Mouse (Mus musculus): ENCODE measurements around the gene Furin. TPM values are rescaled to one million over a fixed set of nuclear protein-coding genes. Genes with fewer than 3 reads are reported as not detected.

The Furin gene
- polyA plus RNA-seq, 1 experiment: 35.7 TPM

GRCm38 (mm10) chr7:80386235-80386930, 18.9 kb downstream of the Furin start:
- Histone ChIP-seq H3K4me1 (ENCODE audit: control insufficient read depth, insufficient read depth, insufficient read length) (no peaks in the 10 kb centered on the region; the same call in 1 of the 2 replicates), H3K4me3 (ENCODE audit: extremely low read depth, insufficient read depth, insufficient read length) (peak overlapping the region; percentile 56; the same call in 1 of the 2 replicates), H3K36me3 (ENCODE audit: control insufficient read depth, insufficient read depth, low read length) (peaks cover 17% of the 10 kb centered on the region), H3K27me3 (ENCODE audit: control insufficient read depth, insufficient read depth, low read length) (no peaks in the 10 kb centered on the region), H3K27ac (ENCODE audit: insufficient read depth, low read length) (peak overlapping the region; percentile 88)
- DNase-seq (ENCODE audit: low read depth in 1 of 2, low spot score in 2 of 2): peak; percentile 72 to 87
- TF ChIP-seq POLR2A (IDR thresholded peaks at IDR 0.05; ENCODE audit: low read depth, low read length) (no peak; the same call in 1 of the 2 replicates), CTCF (IDR thresholded peaks at IDR 0.05; ENCODE audit: extremely low read depth, insufficient read depth, insufficient read length, insufficient replicate concordance) (peak; percentile 97)
- 2% methylated on average over 18 of the region's 18 CpGs for WGBS

GRCm38 (mm10) chr7:80382919-80383318, 22.3 kb downstream of the Furin start:
- H3K27me3 ChIP-seq (ENCODE audit: control insufficient read depth, insufficient read depth, low read length): no peaks in the 10 kb centered on the region
- H3K4me1 ChIP-seq (ENCODE audit: control insufficient read depth, insufficient read depth, insufficient read length): no peaks in the 10 kb centered on the region; the same call in 1 of the 2 replicates
- H3K27ac ChIP-seq (ENCODE audit: insufficient read depth, low read length): no peak overlapping the region
- WGBS: 86% methylated on average over 11 of the region's 11 CpGs
- TF ChIP-seq POLR2A (IDR thresholded peaks at IDR 0.05; ENCODE audit: low read depth, low read length) (no peak), CTCF (IDR thresholded peaks at IDR 0.05; ENCODE audit: extremely low read depth, insufficient read depth, insufficient read length, insufficient replicate concordance) (no peak)
- no peak for DNase-seq (ENCODE audit: low read depth in 1 of 2, low spot score in 2 of 2)
- H3K36me3 ChIP-seq (ENCODE audit: control insufficient read depth, insufficient read depth, low read length): peaks cover 17% of the 10 kb centered on the region
- H3K4me3 ChIP-seq (ENCODE audit: extremely low read depth, insufficient read depth, insufficient read length): no peak overlapping the region

GRCm38 (mm10) chr7:80379531-80379930, 25.7 kb downstream of the Furin start:
- Histone ChIP-seq H3K4me3 (ENCODE audit: extremely low read depth, insufficient read depth, insufficient read length) (no peak overlapping the region), H3K27me3 (ENCODE audit: control insufficient read depth, insufficient read depth, low read length) (no peaks in the 10 kb centered on the region), H3K27ac (ENCODE audit: insufficient read depth, low read length) (no peak overlapping the region), H3K4me1 (ENCODE audit: control insufficient read depth, insufficient read depth, insufficient read length) (peaks cover 6% of the 10 kb centered on the region; the same call in 1 of the 2 replicates), H3K36me3 (ENCODE audit: control insufficient read depth, insufficient read depth, low read length) (peaks cover 18% of the 10 kb centered on the region)
- WGBS: 68% methylated on average over 13 of the region's 13 CpGs
- DNase-seq (ENCODE audit: low read depth in 1 of 2, low spot score in 2 of 2): peak in 1 of 2 experiments; percentile 40
- peak; percentile 42; the same call in 1 of the 2 replicates for TF ChIP-seq CTCF (IDR thresholded peaks at IDR 0.05; ENCODE audit: extremely low read depth, insufficient read depth, insufficient read length, insufficient replicate concordance)
- TF ChIP-seq POLR2A (IDR thresholded peaks at IDR 0.05; ENCODE audit: low read depth, low read length): no peak

GRCm38 (mm10) chr7:80377471-80377870, 27.8 kb downstream of the Furin start:
- H3K27ac ChIP-seq (ENCODE audit: insufficient read depth, low read length): no peak overlapping the region
- peak in 1 of 2 experiments; percentile 60 for DNase-seq (ENCODE audit: low read depth in 1 of 2, low spot score in 2 of 2)
- TF ChIP-seq POLR2A (IDR thresholded peaks at IDR 0.05; ENCODE audit: low read depth, low read length) (no peak), CTCF (IDR thresholded peaks at IDR 0.05; ENCODE audit: extremely low read depth, insufficient read depth, insufficient read length, insufficient replicate concordance) (peak; percentile 79; the same call in 1 of the 2 replicates)
- H3K4me1 ChIP-seq (ENCODE audit: control insufficient read depth, insufficient read depth, insufficient read length): peaks cover 11% of the 10 kb centered on the region; the same call in 1 of the 2 replicates
- H3K4me3 ChIP-seq (ENCODE audit: extremely low read depth, insufficient read depth, insufficient read length): no peak overlapping the region
- peaks cover 9% of the 10 kb centered on the region for H3K36me3 ChIP-seq (ENCODE audit: control insufficient read depth, insufficient read depth, low read length)
- no peaks in the 10 kb centered on the region for H3K27me3 ChIP-seq (ENCODE audit: control insufficient read depth, insufficient read depth, low read length)
- WGBS: 48% methylated on average over 6 of the region's 6 CpGs

- no peak for TF ChIP-seq CTCF (IDR thresholded peaks at IDR 0.05; ENCODE audit: extremely low read depth, insufficient read depth, insufficient read length, insufficient replicate concordance)
- TF ChIP-seq POLR2A (IDR thresholded peaks at IDR 0.05; ENCODE audit: low read depth, low read length): no peak
Measured at GRCm38 (mm10) chr7:80376192-80376591, 29.0 kb downstream of the Furin start.

GRCm38 (mm10) chr7:80375376-80376039, 29.7 kb downstream of the Furin start:
- H3K27me3 ChIP-seq (ENCODE audit: control insufficient read depth, insufficient read depth, low read length): no peaks in the 10 kb centered on the region
- peaks cover 5% of the 10 kb centered on the region for H3K36me3 ChIP-seq (ENCODE audit: control insufficient read depth, insufficient read depth, low read length)
- peaks cover 11% of the 10 kb centered on the region; the same call in 1 of the 2 replicates for H3K4me1 ChIP-seq (ENCODE audit: control insufficient read depth, insufficient read depth, insufficient read length)
- WGBS: 48% methylated on average over 9 of the region's 9 CpGs
- no peak for DNase-seq (ENCODE audit: low read depth in 1 of 2, low spot score in 2 of 2)
- no peak overlapping the region for H3K4me3 ChIP-seq (ENCODE audit: extremely low read depth, insufficient read depth, insufficient read length)
- TF ChIP-seq POLR2A (IDR thresholded peaks at IDR 0.05; ENCODE audit: low read depth, low read length) (no peak), CTCF (IDR thresholded peaks at IDR 0.05; ENCODE audit: extremely low read depth, insufficient read depth, insufficient read length, insufficient replicate concordance) (no peak)
- peak overlapping the region; percentile 40; the same call in 1 of the 2 replicates for H3K27ac ChIP-seq (ENCODE audit: insufficient read depth, low read length)

More at GRCm38 (mm10) chr7:80376192-80376591, 29.0 kb downstream of the Furin start:
- no peak for DNase-seq (ENCODE audit: low read depth in 1 of 2, low spot score in 2 of 2)
- Histone ChIP-seq H3K4me3 (ENCODE audit: extremely low read depth, insufficient read depth, insufficient read length) (no peak overlapping the region), H3K4me1 (ENCODE audit: control insufficient read depth, insufficient read depth, insufficient read length) (peaks cover 11% of the 10 kb centered on the region; the same call in 1 of the 2 replicates), H3K36me3 (ENCODE audit: control insufficient read depth, insufficient read depth, low read length) (peaks cover 8% of the 10 kb centered on the region), H3K27ac (ENCODE audit: insufficient read depth, low read length) (no peak overlapping the region), H3K27me3 (ENCODE audit: control insufficient read depth, insufficient read depth, low read length) (no peaks in the 10 kb centered on the region)
- WGBS: 71% methylated on average over 10 of the region's 10 CpGs
